Mouse (Mus musculus) cerebellum, adult 2 months (tissue): ENCODE measurements at regions not wholly inside any gene's neighbourhood (a gene's known extent, or its start where the extent isn't known, plus 50 kb on each side); places are given as distances from the start of the nearest gene placed in this dataset.

Source experiments
- DNase-seq, 2 experiments: peaks; one replicate each; pipeline ENCODE4 v3.0.0; 2021
- H3K27ac ChIP-seq: fragments of 200-500 bp; 2 replicates; pipeline ENCODE4 v1.5.1; 2012; ENCODE audit warnings: low read length, control low read depth, inconsistent platforms; ENCODE audit not compliant: insufficient read depth
- H3K27me3 ChIP-seq: fragments of 200-500 bp; 2 replicates; pipeline ENCODE4 v1.6.1; 2012; ENCODE audit warnings: inconsistent platforms, mild to moderate bottlenecking, low read length, moderate library complexity; ENCODE audit not compliant: control insufficient read depth, insufficient read depth
- H3K4me1 ChIP-seq: fragments of 200-500 bp; 2 replicates; pipeline ENCODE4 v1.6.1; 2011; ENCODE audit warnings: low read length; ENCODE audit not compliant: control insufficient read depth, insufficient read depth
- H3K4me3 ChIP-seq: fragments of 200-500 bp; replicated peaks from 2 replicates; pipeline ENCODE3; 2011; ENCODE audit warnings: mild to moderate bottlenecking, low read depth, low read length, control low read depth; ENCODE audit not compliant: insufficient read depth
- CTCF ChIP-seq: fragments of 200-500 bp; IDR thresholded peaks from 2 replicates; pipeline ENCODE4 v1.5.1; 2011; ENCODE audit warnings: low read depth, mild to moderate bottlenecking, control low read depth, low read length, moderate library complexity, borderline replicate concordance; ENCODE audit not compliant: insufficient read depth
- POLR2A ChIP-seq: fragments of 200-500 bp; IDR thresholded peaks from 2 replicates; pipeline ENCODE4 v1.6.1; 2011; ENCODE audit warnings: low read length, control low read depth, borderline replicate concordance; ENCODE audit not compliant: insufficient read depth
- WGBS: fragments of 180-500 bp; shearing (Covaris S2); methylation state at CpG from one replicate; pipeline ENCODE4 v1.1.7; 2018; 5-methylcytosine and 5-hydroxymethylcytosine counted together

- TF ChIP-seq POLR2A (no peak), CTCF (no peak)
- no peak for DNase-seq
- no peak overlapping the region for H3K4me3 ChIP-seq
- 37% methylated on average over 3 of the region's 3 CpGs for WGBS
- no peak overlapping the region for H3K27ac ChIP-seq
- peaks cover 2% of the 10 kb centered on the region; the same call in 1 of the 2 replicates for H3K4me1 ChIP-seq
- H3K27me3 ChIP-seq, result no peaks in the 10 kb centered on the region
These were observed 305.6 kb downstream of the Cps1 start for GRCm38 (mm10) chr1:67428398-67428797.

GRCm38 (mm10) chr1:67450831-67451230, 328.0 kb downstream of the Cps1 start:
- 87% methylated on average over 2 of the region's 2 CpGs for WGBS
- Histone ChIP-seq H3K27ac (no peak overlapping the region), H3K4me3 (no peak overlapping the region), H3K27me3 (no peaks in the 10 kb centered on the region), H3K4me1 (no peaks in the 10 kb centered on the region)
- DNase-seq, result no peak
- TF ChIP-seq POLR2A (no peak), CTCF (no peak)

- no peak for DNase-seq
- H3K4me1 ChIP-seq, result no peaks in the 10 kb centered on the region
- H3K4me3 ChIP-seq, result no peak overlapping the region
- no peak for TF ChIP-seq CTCF
- no peak for TF ChIP-seq POLR2A
- 26% methylated on average over 2 of the region's 2 CpGs for WGBS
- H3K27ac ChIP-seq, result no peak overlapping the region
- no peaks in the 10 kb centered on the region for H3K27me3 ChIP-seq
These were observed 341.4 kb downstream of the Cps1 start for GRCm38 (mm10) chr1:67464203-67464602.

GRCm38 (mm10) chr1:67465527-67465926, 342.7 kb downstream of the Cps1 start:
- H3K27ac ChIP-seq, result no peak overlapping the region

GRCm38 (mm10) chr1:67477006-67477405, 354.2 kb downstream of the Cps1 start:
- no peak overlapping the region for H3K27ac ChIP-seq
- no peaks in the 10 kb centered on the region for H3K4me1 ChIP-seq
- H3K4me3 ChIP-seq, result no peak overlapping the region
- WGBS, result 81% methylated on average over 11 of the region's 11 CpGs
- H3K27me3 ChIP-seq, result no peaks in the 10 kb centered on the region
- TF ChIP-seq CTCF (no peak), POLR2A (no peak)
- no peak for DNase-seq

More at GRCm38 (mm10) chr1:67465527-67465926, 342.7 kb downstream of the Cps1 start:
- TF ChIP-seq CTCF (no peak), POLR2A (no peak)
- H3K4me3 ChIP-seq, result no peak overlapping the region
- H3K27me3 ChIP-seq, result no peaks in the 10 kb centered on the region
- no peaks in the 10 kb centered on the region for H3K4me1 ChIP-seq
- no peak for DNase-seq
- WGBS, result 57% methylated on average over 4 of the region's 4 CpGs

GRCm38 (mm10) chr1:67477966-67478365, 355.1 kb downstream of the Cps1 start:
- Histone ChIP-seq H3K4me3 (no peak overlapping the region), H3K4me1 (no peaks in the 10 kb centered on the region), H3K27me3 (no peaks in the 10 kb centered on the region), H3K27ac (no peak overlapping the region)
- no peak for TF ChIP-seq POLR2A
- TF ChIP-seq CTCF, result no peak
- DNase-seq, result no peak
- WGBS, result 91% methylated on average over 3 of the region's 3 CpGs

- DNase-seq, result no peak
- TF ChIP-seq CTCF (no peak), POLR2A (no peak)
- no peak overlapping the region for H3K4me3 ChIP-seq
- no peaks in the 10 kb centered on the region for H3K27me3 ChIP-seq
- no peak overlapping the region for H3K27ac ChIP-seq
- 95% methylated on average over 1 of the region's 1 CpGs for WGBS
- H3K4me1 ChIP-seq, result no peaks in the 10 kb centered on the region
These were observed 359.1 kb downstream of the Cps1 start for GRCm38 (mm10) chr1:67481974-67482373.

- DNase-seq, result no peak
These were observed 381.3 kb downstream of the Cps1 start for GRCm38 (mm10) chr1:67504140-67504539.

GRCm38 (mm10) chr1:67505746-67506145, 382.9 kb downstream of the Cps1 start:
- Histone ChIP-seq H3K27ac (no peak overlapping the region), H3K4me3 (no peak overlapping the region), H3K27me3 (no peaks in the 10 kb centered on the region), H3K4me1 (no peaks in the 10 kb centered on the region)
- TF ChIP-seq CTCF (no peak), POLR2A (no peak)
- 45% methylated on average over 2 of the region's 2 CpGs for WGBS
- DNase-seq, result no peak

More at GRCm38 (mm10) chr1:67504140-67504539, 381.3 kb downstream of the Cps1 start:
- 70% methylated on average over 3 of the region's 3 CpGs for WGBS
- TF ChIP-seq POLR2A (no peak), CTCF (no peak)
- Histone ChIP-seq H3K27me3 (no peaks in the 10 kb centered on the region), H3K4me1 (no peaks in the 10 kb centered on the region), H3K27ac (no peak overlapping the region), H3K4me3 (no peak overlapping the region)
